ENCODE assay signal across 10 mouse cellular contexts in genomic region chr8:114455953-114456352, GRCm38 (mm10). TPM values are rescaled to one million over a fixed set of nuclear protein-coding genes. Genes with fewer than 3 reads are reported as not detected.
DNase-seq lines count a peak whose midpoint lies in the region; ATAC-seq lines count a peak whose summit lies in the region.
"Had no signal": no experiment of that assay in that cellular context is flagged by ENCODE, and none has a peak within 500 bp of the region (broad histone marks: within the 10 kb centered on the region; RNA-seq: fewer than 3 reads in every experiment).

No protein-coding gene starts in this region.

- H3K27ac ChIP-seq in limb, embryonic 13.5 days = no peak overlapping the region
- no peak overlapping the region for H3K27ac ChIP-seq in stomach, embryonic 15.5 days
- H3K27ac ChIP-seq: left cerebral cortex, adult 2 months had no signal

- no peaks in the 10 kb centered on the region for H3K36me3 ChIP-seq in limb, embryonic 13.5 days
- H3K36me3 ChIP-seq in stomach, embryonic 15.5 days = no peaks in the 10 kb centered on the region

- WGBS in limb, embryonic 13.5 days = 71% methylated on average over 15 of the region's 15 CpGs
- WGBS in stomach, embryonic 15.5 days = 66% methylated on average over 15 of the region's 15 CpGs

- intact Hi-C loops in left cerebral cortex, postnatal 25 days (cut with DNase I) = loop anchor here (10.0 kb wide), 2 partner anchors 259 to 1909 kb away; no protein-coding TSS in a partner anchor

- no peaks in the 10 kb centered on the region for H3K9me3 ChIP-seq in limb, embryonic 13.5 days
- H3K9me3 ChIP-seq in stomach, embryonic 15.5 days = no peaks in the 10 kb centered on the region

- H3K4me2 ChIP-seq in limb, embryonic 13.5 days (replicated peaks) = peak overlapping the region; percentile 19
- H3K4me2 ChIP-seq in stomach, embryonic 15.5 days = peak overlapping the region; percentile 24

- H3K4me3 ChIP-seq in limb, embryonic 13.5 days = no peak overlapping the region
- H3K4me3 ChIP-seq in stomach, embryonic 15.5 days (replicated peaks) = no peak overlapping the region
- H3K4me3 ChIP-seq: left cerebral cortex, adult 2 months had no signal

- peaks cover 2% of the 10 kb centered on the region; the same call in 1 of the 2 replicates for H3K4me1 ChIP-seq in limb, embryonic 13.5 days
- no peaks in the 10 kb centered on the region for H3K4me1 ChIP-seq in stomach, embryonic 15.5 days

- DNase-seq in left cerebral cortex, postnatal 25 days (ENCODE audit: low spot score in 2 of 2) = peak; percentile 38 to 39
- DNase-seq in left cerebral cortex, adult 8-10 months (ENCODE audit: low spot score in 2 of 2) = no peak
- peak; percentile 50 to 56 for DNase-seq in heart, adult 18-20 months
- no peak for DNase-seq in ovary, postnatal 10 days (ENCODE audit: low spot score)
- no peak for DNase-seq in spleen, postnatal 14 days (ENCODE audit: low spot score in 2 of 2)
- DNase-seq in kidney, postnatal 36 days = no peak

- H3K27me3 ChIP-seq in limb, embryonic 13.5 days = 0 out of 2 replicates have a peak, but pooled peaks cover 10% of the 10 kb centered on the region
- H3K27me3 ChIP-seq in stomach, embryonic 15.5 days (replicated peaks) = no peaks in the 10 kb centered on the region

- no peak overlapping the region for H3K9ac ChIP-seq in limb, embryonic 13.5 days
- H3K9ac ChIP-seq in stomach, embryonic 15.5 days = no peak overlapping the region

- ATAC-seq in limb, embryonic 13.5 days (ENCODE audit: low FRiP score, low read depth) = no peak
- ATAC-seq in stomach, embryonic 15.5 days (ENCODE audit: insufficient read depth, low FRiP score, low read depth) = peak; percentile 54

RNA-seq across cellular contexts. Expression of gene Wwox, which starts 16.5 kb away (rescaled TPM):
- 10 to 100 TPM; 12.7 to 13.6 TPM for total RNA-seq in left cerebral cortex, postnatal 25 days (2021)
- 10 to 100 TPM; 18.8 to 21.0 (median 19.8) TPM for total RNA-seq in left cerebral cortex, adult 8-10 months (2022)
- 1 to 10 TPM; 3.8 to 5.3 TPM for total RNA-seq in heart, adult 18-20 months (2021)
- polyA plus RNA-seq in limb, embryonic 13.5 days (2015; fragmentation: Nextera tagmentation; extraction: Ambion mirVana) = 9.5 and 10.5 TPM in 2 replicates
- polyA plus RNA-seq in stomach, embryonic 15.5 days (2015; fragmentation: Nextera tagmentation; extraction: Ambion mirVana) = 12.2 and 14.2 TPM in 2 replicates

RNA-seq across cellular contexts. Expression of gene Clec3a, which starts 38.1 kb away (rescaled TPM):
- not detected for total RNA-seq in left cerebral cortex, postnatal 25 days (2021)
- total RNA-seq in left cerebral cortex, adult 8-10 months (2022) = not detected
- under 1 TPM in 1 of 2 experiments, not detected in 1; 0.65 TPM for total RNA-seq in heart, adult 18-20 months (2021)
- polyA plus RNA-seq in limb, embryonic 13.5 days (2015; fragmentation: Nextera tagmentation; extraction: Ambion mirVana) = 0.88 and 0.94 TPM in 2 replicates
- polyA plus RNA-seq in stomach, embryonic 15.5 days (2015; fragmentation: Nextera tagmentation; extraction: Ambion mirVana) = 0.32 TPM in 2 replicates
- total RNA-seq: left cerebral cortex, adult 2 months had no signal
- polyA plus RNA-seq: spleen, adult 2 months had no signal

Comparison
In these comparisons a context has a peak if more than half of its experiments do, and no peak if none do; other contexts are left out.
1. DNase-seq: peak in left cerebral cortex, postnatal 25 days (2 of 2) and heart, adult 18-20 months (2 of 2); none in left cerebral cortex, adult 8-10 months (0 of 2), ovary, postnatal 10 days (single experiment), spleen, postnatal 14 days (0 of 2) and kidney, postnatal 36 days (0 of 2).